Mouse (Mus musculus) midbrain, embryonic 15.5 days (tissue): Measurements from ENCODE around the gene S1pr1. TPM values are rescaled to one million over a fixed set of nuclear protein-coding genes. Genes with fewer than 3 reads are reported as not detected.
A peak's percentile ranks its signal among the peaks of the same experiment; 100 is the strongest.

Experiments used
- ATAC-seq: fragments of 200-750 bp; cut with Nextera tagmentation; replicated peaks from 2 replicates; pipeline ENCODE4 v1.8.0; 2017; ENCODE audit warnings: moderate TSS enrichment
- H3K27ac ChIP-seq: fragments of 300-500 bp; sonication (generic); 2 replicates; pipeline ENCODE4 v1.5.1; 2015; ENCODE audit warnings: mild to moderate bottlenecking, inconsistent platforms
- H3K27me3 ChIP-seq: fragments of 300-500 bp; sonication (generic); replicated peaks from 2 replicates; pipeline ENCODE4 v1.6.1; 2015; ENCODE audit warnings: inconsistent platforms
- H3K36me3 ChIP-seq: fragments of 300-500 bp; sonication (generic); replicated peaks from 2 replicates; pipeline ENCODE4 v1.6.1; 2015; ENCODE audit warnings: inconsistent platforms
- H3K4me1 ChIP-seq: fragments of 300-500 bp; sonication (generic); 2 replicates; pipeline ENCODE4 v1.6.1; 2015; ENCODE audit warnings: inconsistent platforms
- H3K4me2 ChIP-seq: fragments of 300-500 bp; sonication (generic); 2 replicates; pipeline ENCODE4 v1.6.1; 2015; ENCODE audit warnings: inconsistent platforms, mild to moderate bottlenecking, moderate library complexity
- H3K4me3 ChIP-seq: fragments of 300-500 bp; sonication (generic); 2 replicates; pipeline ENCODE4 v1.5.1; 2015; ENCODE audit warnings: mild to moderate bottlenecking, inconsistent platforms
- H3K9ac ChIP-seq: fragments of 300-500 bp; sonication (generic); 2 replicates; pipeline ENCODE4 v1.6.1; 2015; ENCODE audit warnings: mild to moderate bottlenecking, inconsistent platforms
- H3K9me3 ChIP-seq: fragments of 300-500 bp; sonication (generic); 2 replicates; pipeline ENCODE4 v1.6.1; 2016; ENCODE audit warnings: inconsistent platforms
- WGBS: fragments of 180-500 bp; shearing (Covaris S2); methylation state at CpG from one replicate; pipeline ENCODE4 v1.1.7; 2015; ENCODE audit warnings: mixed read lengths; 5-methylcytosine and 5-hydroxymethylcytosine counted together
- polyA plus RNA-seq: library from polyadenylated mRNA; unstranded; fragments of >200 nt; fragmentation: Nextera tagmentation; extraction: Ambion mirVana; gene quantifications from 2 replicates; pipeline ENCODE4 v1.2.1, GENCODE M21; 2015

The S1pr1 gene
- polyA plus RNA-seq, 1 experiment from 2014 or later: 27.7 TPM

DNA sequence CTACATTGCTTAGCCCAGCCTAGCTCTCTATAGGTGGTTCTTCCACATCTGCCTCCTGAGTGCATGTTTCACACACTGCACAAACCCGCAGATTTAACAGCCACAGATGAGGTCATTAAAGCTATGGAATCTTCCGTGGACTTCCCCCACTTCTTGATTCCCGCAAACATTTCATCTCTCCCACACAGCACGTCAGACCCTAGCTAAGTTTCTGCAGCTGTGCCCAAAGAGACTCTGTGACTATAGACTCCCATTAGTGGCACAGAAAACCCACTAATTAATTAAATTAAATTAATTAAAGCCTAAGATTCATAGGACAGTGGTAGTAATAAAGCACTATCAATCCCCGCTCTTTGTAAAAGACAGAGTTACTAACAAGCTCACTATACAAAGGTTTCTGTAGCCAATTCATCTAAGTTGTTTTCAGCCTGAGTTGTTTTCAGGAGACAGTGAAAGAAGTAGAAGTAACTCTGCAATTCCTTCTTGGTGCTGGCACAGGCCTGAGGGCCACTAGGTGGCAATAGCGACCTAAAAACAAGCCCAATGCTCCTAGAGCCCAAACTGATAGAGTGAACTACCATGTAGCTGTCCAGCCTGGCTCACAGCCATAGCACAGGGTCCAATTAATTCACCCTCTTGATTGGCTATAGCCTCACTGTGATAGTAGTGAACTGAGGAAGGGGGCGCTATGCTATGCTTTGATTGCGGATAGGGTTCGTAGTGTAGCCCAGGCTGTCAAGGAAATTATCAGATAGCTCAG, 54.0 kb downstream of the S1pr1 start:
- no peak overlapping the region for H3K4me3 ChIP-seq
- no peaks in the 10 kb centered on the region for H3K36me3 ChIP-seq
- no peaks in the 10 kb centered on the region for H3K9me3 ChIP-seq
- WGBS: 52% methylated on average over 9 of the region's 9 CpGs
- H3K27me3 ChIP-seq: no peaks in the 10 kb centered on the region
- ATAC-seq: peak; percentile 88
- H3K9ac ChIP-seq: no peak overlapping the region
- H3K4me2 ChIP-seq: no peak overlapping the region
- H3K27ac ChIP-seq: no peak overlapping the region
- H3K4me1 ChIP-seq: peaks cover 5% of the 10 kb centered on the region; the same call in 1 of the 2 replicates

Other genes with a start within 250 kb of the S1pr1 start
- gene Dph5, start 172.8 kb upstream of the S1pr1 start, polyA plus RNA-seq: 22.3 and 23.8 TPM in 2 replicates